Mouse (Mus musculus) adrenal gland, postnatal 10 days (tissue): Measurements from ENCODE around the gene G6pc. TPM values are rescaled to one million over a fixed set of nuclear protein-coding genes. Genes with fewer than 3 reads are reported as not detected.

Experiments
- microRNA-seq: library from miRNA; unstranded; fragments of <30 nt; microRNA quantifications from one replicate; pipeline ENCODE4 v1.2.0, GENCODE M21; 2021
- total RNA-seq, 2 experiments: library from RNA; stranded (reverse); gene quantifications; 2 replicates each; pipeline ENCODE4 v1.2.3; 2021

Gene G6pc
- total RNA-seq, 2 experiments from 2014 or later: 35.5 to 89.5 TPM

Small RNA genes lying within 50 kb of the gene (microRNA-seq; reads per million reads assigned to microRNA genes)
- gene Gm25593 (not detected), gene Mir6929 (not detected)

Other genes with a start within 250 kb of the G6pc start
- gene Retreg3, start 247.7 kb upstream of the G6pc start, total RNA-seq: 10 to 100 TPM; 50.8 to 53.2 TPM
- gene Tubg1, start 247.6 kb upstream of the G6pc start, total RNA-seq: 10 to 100 TPM; 42.6 to 44.6 TPM
- 1 to 10 TPM; 6.9 to 7.2 TPM for gene Tubg2, start 211.7 kb upstream of the G6pc start, total RNA-seq
- 10 to 100 TPM; 12.1 to 15.9 TPM for gene Cntnap1, start 197.0 kb upstream of the G6pc start, total RNA-seq
- gene Plekhh3, start 196.2 kb upstream of the G6pc start, total RNA-seq: 10 to 100 TPM; 26.2 to 40.8 TPM
- gene Ccr10, start 192.1 kb upstream of the G6pc start, total RNA-seq: under 1 TPM; 0.78 to 1.00 TPM
- 10 to 100 TPM; 27.9 to 37.9 TPM for gene Ezh1, start 141.1 kb upstream of the G6pc start, total RNA-seq
- 100 to 1,000 TPM; 101 to 116 TPM for gene Ramp2, start 121.5 kb upstream of the G6pc start, total RNA-seq
- 100 to 1,000 TPM; 109 to 112 TPM for gene Vps25, start 113.9 kb upstream of the G6pc start, total RNA-seq
- gene Wnk4, start 107.0 kb upstream of the G6pc start, total RNA-seq: 1 to 10 TPM; 2.5 to 3.6 TPM
- gene Cntd1, start 88.5 kb upstream of the G6pc start, total RNA-seq: 1 to 10 TPM in 1 of 2 experiments, under 1 TPM in 1; 0.63 to 1.4 TPM
- gene Coa3, start 88.4 kb upstream of the G6pc start, total RNA-seq: 10 to 100 TPM; 79.8 to 84.3 TPM
- gene Becn1, start 65.3 kb upstream of the G6pc start, total RNA-seq: 100 to 1,000 TPM; 132 to 133 TPM
- gene Psme3, start 51.3 kb upstream of the G6pc start, total RNA-seq: 100 to 1,000 TPM; 125 to 132 TPM
- 1 to 10 TPM; 6.0 to 9.0 TPM for gene Aoc2, start 42.5 kb upstream of the G6pc start, total RNA-seq
- gene Aoc3, start 37.0 kb upstream of the G6pc start, total RNA-seq: 100 to 1,000 TPM; 103 to 122 TPM
- gene Aarsd1, start 50.1 kb downstream of the G6pc start, total RNA-seq: 10 to 100 TPM; 33.1 to 37.3 TPM
- gene Gm27029, start 57.2 kb downstream of the G6pc start, total RNA-seq: 1 to 10 TPM; 1.9 to 5.0 TPM
- gene Rundc1, start 57.5 kb downstream of the G6pc start, total RNA-seq: 10 to 100 TPM; 16.1 to 17.8 TPM
- gene Ptges3l, start 57.8 kb downstream of the G6pc start, total RNA-seq: 1 to 10 TPM; 5.6 to 9.5 TPM
- gene Rpl27, start 74.7 kb downstream of the G6pc start, total RNA-seq: 10 to 100 TPM; 75.5 to 92.7 TPM
- 10 to 100 TPM; 23.0 to 24.9 TPM for gene Ifi35, start 80.8 kb downstream of the G6pc start, total RNA-seq
- 10 to 100 TPM; 10.6 to 11.0 TPM for gene Rnd2, start 97.4 kb downstream of the G6pc start, total RNA-seq
- gene Vat1, start 98.7 kb downstream of the G6pc start, total RNA-seq: 10 to 100 TPM; 79.4 to 87.3 TPM
- gene Brca1, start 184.4 kb downstream of the G6pc start, total RNA-seq: 1 to 10 TPM; 8.1 to 8.3 TPM
- gene Nbr1, start 184.6 kb downstream of the G6pc start, total RNA-seq: 100 to 1,000 TPM; 134 to 137 TPM
- 10 to 100 TPM; 11.2 to 12.0 TPM for gene Tmem106a, start 214.7 kb downstream of the G6pc start, total RNA-seq
- not detected for gene Gm11634, start 231.7 kb downstream of the G6pc start, total RNA-seq